Mouse (Mus musculus) ES-E14 (cell line): Measurements from ENCODE around the gene Gm49358. TPM values are rescaled to one million over a fixed set of nuclear protein-coding genes. Genes with fewer than 3 reads are reported as not detected.

Experiments
- DNase-seq: peaks from one replicate; pipeline ENCODE4 v3.0.0-alpha.2; 2013; ENCODE audit warnings: low read depth, low spot score
- H3K27ac ChIP-seq: 2 replicates; pipeline ENCODE4 v1.5.1; 2012; ENCODE audit warnings: low read depth, mild to moderate bottlenecking, low read length, moderate library complexity, mixed read lengths; ENCODE audit not compliant: poor library complexity, insufficient read depth, severe bottlenecking
- H3K36me3 ChIP-seq: 2 replicates; pipeline ENCODE4 v1.6.1; 2012; ENCODE audit warnings: mild to moderate bottlenecking, low read length, moderate library complexity, mixed read lengths; ENCODE audit not compliant: control insufficient read depth, poor library complexity, insufficient read depth, severe bottlenecking
- H3K4me1 ChIP-seq, 2 experiments: fragments of 150-350 bp in 1 of 2; sonication (generic) in 1 of 2; 2 replicates each; pipeline ENCODE4 v1.6.1; 2012; ENCODE audit warnings: low read length in 2 of 2, mild to moderate bottlenecking in 1 of 2, mixed read lengths in 1 of 2; ENCODE audit not compliant: control insufficient read depth in 2 of 2, insufficient read depth in 2 of 2, poor library complexity in 1 of 2
- H3K4me3 ChIP-seq, 2 experiments: fragments of 150-350 bp in 1 of 2; sonication (generic) in 1 of 2; 2 replicates each; pipeline ENCODE4 v1.5.1; 2012; ENCODE audit warnings: low read length in 2 of 2, low read depth in 1 of 2, mild to moderate bottlenecking in 1 of 2, mixed read lengths in 1 of 2; ENCODE audit not compliant: insufficient read depth in 1 of 2, poor library complexity in 1 of 2, severe bottlenecking in 1 of 2
- H3K9ac ChIP-seq: 2 replicates; pipeline ENCODE4 v1.6.1; 2012; ENCODE audit warnings: low read depth, mild to moderate bottlenecking, low read length, mixed read lengths; ENCODE audit not compliant: poor library complexity, insufficient read depth, severe bottlenecking
- H3K9me3 ChIP-seq: fragments of 150-350 bp; sonication (generic); 2 replicates; pipeline ENCODE4 v1.6.1; 2012; ENCODE audit warnings: low read depth, mild to moderate bottlenecking, low read length; ENCODE audit not compliant: control insufficient read depth, insufficient read depth
- CHD2 ChIP-seq: IDR thresholded peaks from 2 replicates; pipeline ENCODE4 v1.6.1; 2014; ENCODE audit warnings: mild to moderate bottlenecking, low read depth, low read length, inconsistent platforms
- HCFC1 ChIP-seq: IDR thresholded peaks from 2 replicates; pipeline ENCODE4 v1.6.1; 2012; ENCODE audit warnings: low read length, inconsistent platforms, borderline replicate concordance; ENCODE audit not compliant: insufficient read depth
- MAFK ChIP-seq: IDR thresholded peaks from 2 replicates; pipeline ENCODE4 v1.6.1; 2014; ENCODE audit warnings: mild to moderate bottlenecking, low read depth, low read length, inconsistent platforms; ENCODE audit not compliant: insufficient read depth
- ZC3H11A ChIP-seq: IDR thresholded peaks from 2 replicates; pipeline ENCODE4 v1.6.1; 2012; ENCODE audit warnings: low read depth, mild to moderate bottlenecking, inconsistent platforms, low read length, borderline replicate concordance
- ZNF384 ChIP-seq: IDR thresholded peaks from 2 replicates; pipeline ENCODE4 v1.6.1; 2012; ENCODE audit warnings: low read depth, low read length, inconsistent platforms
- in situ Hi-C, 2 experiments: fragments of 600-800 bp; cut with MboI; formaldehyde crosslinking; loops; one replicate each; pipeline ENCODE4 v1.15.1; 2025; ENCODE audit warnings: low sequenced_read_pairs in 2 of 2, inconsistent platforms in 1 of 2; ENCODE audit not compliant: unreplicated experiment in 2 of 2
- total RNA-seq: library from RNA; depleted of rRNA; stranded (reverse); fragments of 300-350 nt; gene quantifications from 2 replicates; pipeline ENCODE4 v1.2.3, GENCODE M21; 2012

The Gm49358 gene
- total RNA-seq, 1 experiment = 0.58 TPM

GRCm38 (mm10) chr10:86731500-86731863 is 32.3 kb upstream of the Gm49358 start:
- in situ Hi-C loops = no loop called here
- no peak overlapping the region for H3K9ac ChIP-seq
- no peak overlapping the region for H3K27ac ChIP-seq
- no peak for DNase-seq
- H3K9me3 ChIP-seq = no peaks in the 10 kb centered on the region
- no peaks in the 10 kb centered on the region for H3K36me3 ChIP-seq
- peaks cover 0 to 3% of the 10 kb centered on the region in 2 experiments; a peak in 2 of 4 replicates for H3K4me1 ChIP-seq
- TF ChIP-seq ZNF384 (peak; percentile 51), MAFK (no peak), ZC3H11A (no peak)
- H3K4me3 ChIP-seq = no peak overlapping the region

- in situ Hi-C loops = no loop called here
- no peaks in the 10 kb centered on the region for H3K36me3 ChIP-seq
- TF ChIP-seq ZNF384 = no peak
- no peak for TF ChIP-seq MAFK
- no peak for TF ChIP-seq HCFC1
- TF ChIP-seq CHD2 = no peak
- TF ChIP-seq ZC3H11A = no peak
- H3K4me3 ChIP-seq = no peak overlapping the region
- no peak for DNase-seq
- H3K9me3 ChIP-seq = no peaks in the 10 kb centered on the region
- H3K4me1 ChIP-seq = peaks cover 0 to 3% of the 10 kb centered on the region in 2 experiments; a peak in 2 of 4 replicates
- H3K27ac ChIP-seq = no peak overlapping the region
- no peak overlapping the region for H3K9ac ChIP-seq
These were observed 28.7 kb upstream of the Gm49358 start for GRCm38 (mm10) chr10:86735036-86735435.

- Histone ChIP-seq H3K4me3 (no peak overlapping the region), H3K36me3 (no peaks in the 10 kb centered on the region), H3K9me3 (no peaks in the 10 kb centered on the region), H3K9ac (no peak overlapping the region), H3K4me1 (no peaks in the 10 kb centered on the region), H3K27ac (no peak overlapping the region)
- DNase-seq = no peak
- in situ Hi-C loops = no loop called here
- TF ChIP-seq MAFK (no peak), CHD2 (no peak), ZNF384 (no peak), HCFC1 (no peak), ZC3H11A (no peak)
These were observed 20.9 kb upstream of the Gm49358 start for GRCm38 (mm10) chr10:86742918-86743317.

- in situ Hi-C loops = no loop called here
- Histone ChIP-seq H3K9ac (no peak overlapping the region), H3K36me3 (no peaks in the 10 kb centered on the region), H3K4me3 (no peak overlapping the region), H3K4me1 (no peaks in the 10 kb centered on the region), H3K27ac (no peak overlapping the region), H3K9me3 (no peaks in the 10 kb centered on the region)
- no peak for TF ChIP-seq ZC3H11A
- TF ChIP-seq MAFK = no peak
- TF ChIP-seq ZNF384 = no peak
- no peak for TF ChIP-seq CHD2
- no peak for TF ChIP-seq HCFC1
- no peak for DNase-seq
These were observed 19.5 kb upstream of the Gm49358 start for GRCm38 (mm10) chr10:86744306-86744705.

- Histone ChIP-seq H3K9me3 (no peaks in the 10 kb centered on the region), H3K4me1 (peaks cover 0 to 1% of the 10 kb centered on the region in 2 experiments; a peak in 1 of 4 replicates), H3K36me3 (no peaks in the 10 kb centered on the region), H3K9ac (no peak overlapping the region), H3K27ac (no peak overlapping the region), H3K4me3 (no peak overlapping the region)
- TF ChIP-seq ZC3H11A = no peak
- no peak for DNase-seq
- in situ Hi-C loops = no loop called here
These were observed 7.8 kb upstream of the Gm49358 start for GRCm38 (mm10) chr10:86755816-86756502.
